Mouse (Mus musculus) embryonic facial prominence, embryonic 10.5 days (tissue): ENCODE measurements around the gene Kbtbd13. TPM values are rescaled to one million over a fixed set of nuclear protein-coding genes. Genes with fewer than 3 reads are reported as not detected.

Experiments used
- DNase-seq: peaks from one replicate; pipeline ENCODE4 v3.0.0-alpha.2; 2017; ENCODE audit warnings: low spot score
- H3K27ac ChIP-seq: fragments of 300-500 bp; sonication (generic); replicated peaks from 2 replicates; pipeline ENCODE4 v1.5.1; 2016; ENCODE audit warnings: mild to moderate bottlenecking
- H3K27me3 ChIP-seq: fragments of 300-500 bp; sonication (generic); replicated peaks from 2 replicates; pipeline ENCODE4 v1.6.1; 2016; ENCODE audit warnings: low read depth, mild to moderate bottlenecking; ENCODE audit not compliant: poor library complexity, severe bottlenecking
- H3K36me3 ChIP-seq: fragments of 300-500 bp; sonication (generic); replicated peaks from 2 replicates; pipeline ENCODE4 v1.6.1; 2016; ENCODE audit warnings: mild to moderate bottlenecking, moderate library complexity
- H3K4me1 ChIP-seq: fragments of 300-500 bp; sonication (generic); 2 replicates; pipeline ENCODE4 v1.6.1; 2016
- H3K4me3 ChIP-seq: fragments of 300-500 bp; sonication (generic); 2 replicates; pipeline ENCODE4 v1.5.1; 2016; ENCODE audit warnings: mild to moderate bottlenecking, moderate library complexity
- H3K9me3 ChIP-seq: fragments of 300-500 bp; sonication (generic); 2 replicates; pipeline ENCODE4 v1.6.1; 2016; ENCODE audit warnings: mild to moderate bottlenecking
- WGBS: fragments of 180-500 bp; shearing (Covaris S2); methylation state at CpG from one replicate; pipeline ENCODE4 v1.1.7; 2016; 5-methylcytosine and 5-hydroxymethylcytosine counted together
- polyA plus RNA-seq: library from polyadenylated mRNA; unstranded; fragments of >200 nt; fragmentation: Nextera tagmentation; extraction: Ambion mirVana; gene quantifications from 2 replicates; pipeline ENCODE4 v1.2.1, GENCODE M21; 2016

Gene Kbtbd13
- polyA plus RNA-seq, 1 experiment from 2014 or later = 1.0 TPM

- Histone ChIP-seq H3K36me3 (no peaks in the 10 kb centered on the region), H3K4me3 (peak overlapping the region; percentile 60), H3K4me1 (peaks cover 18% of the 10 kb centered on the region), H3K9me3 (0 out of 2 replicates have a peak, but pooled peaks cover 2% of the 10 kb centered on the region), H3K27me3 (peaks cover 60% of the 10 kb centered on the region), H3K27ac (peak overlapping the region; percentile 63)
- 18% methylated on average over 96 of the region's 96 CpGs for WGBS
- peak; percentile 61 for DNase-seq
These were observed 470 bp downstream of the Kbtbd13 start for GRCm38 (mm10) chr9:65390752-65391612.

GRCm38 (mm10) chr9:65386373-65387140 lies 4.9 kb downstream of the Kbtbd13 start:
- peaks cover 31% of the 10 kb centered on the region for H3K4me1 ChIP-seq
- peak; percentile 29 for DNase-seq
- H3K4me3 ChIP-seq = no peak overlapping the region
- H3K27me3 ChIP-seq = peaks cover 34% of the 10 kb centered on the region
- H3K9me3 ChIP-seq = 0 out of 2 replicates have a peak, but pooled peaks cover 2% of the 10 kb centered on the region
- H3K27ac ChIP-seq = no peak overlapping the region; the same call in 1 of the 2 replicates
- no peaks in the 10 kb centered on the region for H3K36me3 ChIP-seq
- 31% methylated on average over 8 of the region's 8 CpGs for WGBS

- Histone ChIP-seq H3K4me1 (peaks cover 28% of the 10 kb centered on the region), H3K9me3 (no peaks in the 10 kb centered on the region), H3K4me3 (no peak overlapping the region), H3K27me3 (peaks cover 11% of the 10 kb centered on the region), H3K36me3 (no peaks in the 10 kb centered on the region), H3K27ac (no peak overlapping the region)
- no peak for DNase-seq
- 74% methylated on average over 3 of the region's 3 CpGs for WGBS
These were observed 7.2 kb downstream of the Kbtbd13 start for GRCm38 (mm10) chr9:65384276-65384675.

GRCm38 (mm10) chr9:65382751-65383097 lies 8.7 kb downstream of the Kbtbd13 start:
- DNase-seq = no peak
- WGBS = 61% methylated on average over 3 of the region's 3 CpGs
- Histone ChIP-seq H3K4me1 (peaks cover 28% of the 10 kb centered on the region), H3K4me3 (no peak overlapping the region), H3K27me3 (no peaks in the 10 kb centered on the region; the same call in 1 of the 2 replicates), H3K9me3 (no peaks in the 10 kb centered on the region), H3K27ac (0 out of 2 replicates have a peak overlapping the region, but pooled peaks have one; percentile 19), H3K36me3 (peaks cover 4% of the 10 kb centered on the region)

GRCm38 (mm10) chr9:65382031-65382750 lies 9.3 kb downstream of the Kbtbd13 start:
- H3K36me3 ChIP-seq = peaks cover 10% of the 10 kb centered on the region
- no peaks in the 10 kb centered on the region for H3K9me3 ChIP-seq
- H3K27me3 ChIP-seq = no peaks in the 10 kb centered on the region; the same call in 1 of the 2 replicates
- peaks cover 28% of the 10 kb centered on the region for H3K4me1 ChIP-seq
- 76% methylated on average over 6 of the region's 6 CpGs for WGBS
- no peak for DNase-seq
- no peak overlapping the region for H3K4me3 ChIP-seq
- H3K27ac ChIP-seq = no peak overlapping the region

- no peaks in the 10 kb centered on the region; the same call in 1 of the 2 replicates for H3K27me3 ChIP-seq
- H3K36me3 ChIP-seq = peaks cover 12% of the 10 kb centered on the region
- no peak overlapping the region for H3K4me3 ChIP-seq
- peaks cover 24% of the 10 kb centered on the region for H3K4me1 ChIP-seq
- H3K9me3 ChIP-seq = no peaks in the 10 kb centered on the region
- DNase-seq = no peak
- WGBS = 72% methylated on average over 4 of the region's 4 CpGs
- H3K27ac ChIP-seq = no peak overlapping the region; the same call in 1 of the 2 replicates
These were observed 10.3 kb downstream of the Kbtbd13 start for GRCm38 (mm10) chr9:65381017-65381590.

- 0 out of 2 replicates have a peak, but pooled peaks cover 6% of the 10 kb centered on the region for H3K4me1 ChIP-seq
- H3K36me3 ChIP-seq = peaks cover 37% of the 10 kb centered on the region
- no peak overlapping the region for H3K4me3 ChIP-seq
- DNase-seq = no peak
- WGBS = 86% methylated on average over 9 of the region's 9 CpGs
- H3K9me3 ChIP-seq = no peaks in the 10 kb centered on the region
- no peak overlapping the region for H3K27ac ChIP-seq
- H3K27me3 ChIP-seq = no peaks in the 10 kb centered on the region
These were observed 16.1 kb downstream of the Kbtbd13 start for GRCm38 (mm10) chr9:65375163-65375934.

GRCm38 (mm10) chr9:65374468-65375162 lies 16.8 kb downstream of the Kbtbd13 start:
- 79% methylated on average over 5 of the region's 5 CpGs for WGBS
- peaks cover 37% of the 10 kb centered on the region for H3K36me3 ChIP-seq
- 0 out of 2 replicates have a peak, but pooled peaks cover 6% of the 10 kb centered on the region for H3K4me1 ChIP-seq
- 0 out of 2 replicates have a peak overlapping the region, but pooled peaks have one; percentile 24 for H3K27ac ChIP-seq
- no peaks in the 10 kb centered on the region for H3K27me3 ChIP-seq
- no peak overlapping the region for H3K4me3 ChIP-seq
- no peaks in the 10 kb centered on the region for H3K9me3 ChIP-seq
- no peak for DNase-seq

GRCm38 (mm10) chr9:65372449-65372848 lies 19.0 kb downstream of the Kbtbd13 start:
- WGBS = 75% methylated on average over 4 of the region's 4 CpGs
- H3K27me3 ChIP-seq = no peaks in the 10 kb centered on the region
- no peak overlapping the region for H3K27ac ChIP-seq

GRCm38 (mm10) chr9:65371756-65372155 lies 19.7 kb downstream of the Kbtbd13 start:
- H3K4me3 ChIP-seq = no peak overlapping the region
- DNase-seq = no peak
- H3K9me3 ChIP-seq = no peaks in the 10 kb centered on the region
- no peak overlapping the region for H3K27ac ChIP-seq
- H3K4me1 ChIP-seq = 0 out of 2 replicates have a peak, but pooled peaks cover 4% of the 10 kb centered on the region
- 78% methylated on average over 24 of the region's 24 CpGs for WGBS
- peaks cover 29% of the 10 kb centered on the region; the same call in 1 of the 2 replicates for H3K36me3 ChIP-seq
- H3K27me3 ChIP-seq = no peaks in the 10 kb centered on the region

More at GRCm38 (mm10) chr9:65372449-65372848, 19.0 kb downstream of the Kbtbd13 start:
- Histone ChIP-seq H3K4me1 (0 out of 2 replicates have a peak, but pooled peaks cover 6% of the 10 kb centered on the region), H3K4me3 (no peak overlapping the region), H3K36me3 (peaks cover 33% of the 10 kb centered on the region), H3K9me3 (no peaks in the 10 kb centered on the region)
- no peak for DNase-seq

GRCm38 (mm10) chr9:65365721-65366120 lies 25.7 kb downstream of the Kbtbd13 start:
- Histone ChIP-seq H3K27ac (no peak overlapping the region), H3K36me3 (peaks cover 47% of the 10 kb centered on the region), H3K27me3 (no peaks in the 10 kb centered on the region), H3K4me3 (no peak overlapping the region), H3K4me1 (0 out of 2 replicates have a peak, but pooled peaks cover 5% of the 10 kb centered on the region), H3K9me3 (no peaks in the 10 kb centered on the region)
- WGBS = 90% methylated on average over 7 of the region's 7 CpGs
- DNase-seq = no peak
